Mouse (Mus musculus): ENCODE data around the gene Naaladl2.

Gene Naaladl2

DNA sequence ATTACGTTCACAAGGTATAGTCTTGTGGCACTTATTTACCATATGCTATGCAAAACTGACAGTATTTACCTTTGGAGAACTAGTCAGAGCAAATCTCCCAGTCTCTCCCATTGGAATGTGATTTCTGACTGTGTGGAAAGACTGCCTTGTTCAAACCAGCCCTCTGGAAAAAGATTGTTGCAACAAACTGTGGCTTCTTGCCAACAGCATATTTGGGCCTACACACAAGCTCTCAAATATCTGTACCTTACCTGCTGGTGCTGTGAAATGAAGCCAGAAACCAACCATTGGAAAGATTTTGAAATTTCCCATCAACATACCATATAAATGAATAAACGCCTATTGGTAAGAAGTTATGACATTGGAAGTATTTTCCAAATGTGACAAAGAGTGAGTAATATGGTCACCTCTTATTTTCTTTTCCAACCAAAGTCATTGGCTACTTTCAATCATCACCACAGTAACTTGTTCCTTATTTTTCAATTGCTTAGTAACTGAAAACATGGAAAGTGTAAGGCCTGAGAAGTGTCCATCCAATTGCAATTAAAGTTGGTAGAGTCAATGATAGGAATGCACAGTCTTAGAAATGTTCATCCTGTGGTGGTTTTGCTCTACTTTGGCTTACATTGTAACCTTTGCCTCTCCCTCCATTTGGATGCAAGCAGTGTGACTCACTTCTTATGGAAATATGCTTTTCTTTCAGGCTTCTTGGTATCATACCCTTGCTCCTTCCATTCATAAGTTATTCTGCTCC lies 453.7 kb downstream of the Naaladl2 start:
- no peak for DNase-seq (ENCODE audit: low spot score in 2 of 2)

DNA sequence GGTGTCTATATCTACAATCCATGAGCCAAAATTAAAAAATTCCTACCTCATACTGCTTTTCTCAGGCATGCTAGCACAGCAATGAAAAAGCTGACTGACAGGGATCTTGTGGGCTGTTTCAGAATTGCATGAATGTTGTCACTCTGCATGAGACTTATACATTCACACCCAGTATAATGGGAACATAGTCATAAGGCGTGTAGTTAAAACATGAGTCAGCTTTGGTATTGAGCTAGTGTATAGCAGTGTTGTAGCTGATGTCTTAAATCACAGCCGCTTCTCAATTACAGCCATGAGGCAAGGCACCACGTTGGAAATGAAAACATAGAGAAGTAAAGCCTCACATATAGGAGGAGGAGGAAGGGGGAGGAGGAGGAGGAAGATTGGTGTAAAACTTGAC lies 473.6 kb downstream of the Naaladl2 start:
- no peak for DNase-seq (ENCODE audit: low spot score in 2 of 2)

DNA sequence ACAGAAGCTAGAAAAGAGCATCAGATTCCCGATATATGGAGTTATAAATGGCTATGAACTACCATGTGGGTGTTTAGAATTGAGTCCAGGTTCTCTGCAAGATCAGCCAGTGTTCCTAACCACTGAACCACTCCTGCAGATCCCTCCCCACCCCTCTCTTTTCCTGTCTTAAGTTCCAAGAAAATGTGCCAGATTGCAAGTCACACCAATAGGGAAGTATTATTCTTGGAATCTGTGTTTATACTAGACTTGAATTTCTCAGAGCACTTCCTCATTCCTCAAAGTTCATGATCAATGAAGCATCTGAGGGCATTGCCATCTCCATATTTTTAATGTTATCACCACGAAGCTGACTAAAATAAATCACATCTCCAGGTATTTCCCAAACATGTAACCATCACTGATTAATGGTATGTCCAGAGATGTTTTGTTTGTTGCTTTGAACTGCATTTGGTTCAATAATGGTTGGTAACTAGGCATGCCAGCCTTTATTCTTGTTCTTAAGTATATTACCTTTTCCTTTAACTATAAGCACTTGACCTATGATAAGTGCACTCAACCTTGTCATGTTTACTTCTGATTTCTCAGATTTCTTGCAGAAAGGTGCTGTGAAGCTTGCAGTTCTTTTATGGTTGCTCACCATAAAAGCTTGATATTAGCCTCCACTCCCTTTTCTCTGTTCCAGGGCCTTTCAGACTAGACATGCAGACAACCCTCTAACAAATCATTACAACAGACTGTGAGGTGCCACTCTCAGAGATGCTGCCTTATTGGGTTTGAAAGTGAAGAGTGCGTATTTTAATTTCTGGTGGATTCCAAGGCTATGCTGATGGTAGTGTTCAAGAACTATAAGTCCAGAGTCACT lies 475.8 kb downstream of the Naaladl2 start:
- DNase-seq (ENCODE audit: low spot score in 2 of 2), result no peak

DNA sequence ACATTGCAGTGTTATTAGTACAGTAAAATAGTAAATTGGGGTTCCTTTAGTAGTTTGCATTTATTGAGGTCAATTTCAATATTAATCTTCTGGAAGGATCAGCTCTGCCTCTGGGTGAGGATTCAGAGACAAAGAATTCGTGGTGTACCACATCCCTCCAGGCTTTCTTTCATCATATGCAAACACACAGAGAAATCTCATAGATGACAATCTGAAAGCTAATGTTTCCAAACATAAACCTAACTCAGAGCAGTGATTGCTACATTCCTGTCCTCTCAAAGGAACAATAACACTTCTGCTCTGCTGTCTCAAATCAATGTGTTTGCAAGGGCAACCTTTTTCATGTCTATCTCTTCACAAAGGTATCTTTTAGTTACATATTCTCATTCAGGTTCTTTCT lies 478.7 kb downstream of the Naaladl2 start:
- no peak for DNase-seq (ENCODE audit: low spot score in 2 of 2)

DNA sequence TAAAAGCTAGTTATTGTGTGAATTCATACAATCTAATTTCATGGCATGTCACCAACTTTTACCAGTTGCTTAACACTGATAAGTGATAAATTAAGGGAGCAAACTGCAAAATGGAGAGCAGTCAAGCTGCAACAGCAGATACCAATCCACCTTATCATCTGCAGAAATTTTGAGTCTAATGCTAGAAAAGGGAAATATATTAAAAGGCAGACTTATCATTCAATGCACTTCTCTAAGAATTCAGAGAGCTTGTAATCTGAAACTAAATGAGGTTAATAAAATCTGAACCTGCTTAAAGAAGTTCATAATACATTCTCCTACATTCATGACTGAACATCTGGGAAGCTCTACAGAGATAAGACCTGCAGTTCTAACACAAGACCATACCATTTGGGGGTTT lies 480.3 kb downstream of the Naaladl2 start:
- no peak for DNase-seq (ENCODE audit: low spot score in 2 of 2)

DNA sequence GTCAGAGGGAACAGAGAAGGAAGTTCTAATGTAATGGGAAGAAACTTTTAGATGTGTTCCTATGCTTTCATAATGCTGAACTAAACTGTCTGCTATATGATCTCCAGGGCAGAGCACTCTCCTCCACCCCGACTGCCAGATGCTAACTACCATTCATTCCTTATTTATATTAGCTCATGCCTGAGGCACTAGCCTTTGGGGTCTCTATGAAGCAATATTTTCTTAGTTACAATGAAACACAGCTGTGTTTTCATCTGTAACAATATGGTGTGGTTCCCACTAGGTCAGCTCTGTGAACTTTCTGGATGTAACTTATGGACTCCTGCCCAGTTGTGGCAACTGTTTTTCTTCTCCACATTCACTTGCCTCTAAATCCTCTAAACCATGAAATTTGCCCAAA lies 514.0 kb downstream of the Naaladl2 start:
- DNase-seq (ENCODE audit: low spot score in 2 of 2), result no peak

DNA sequence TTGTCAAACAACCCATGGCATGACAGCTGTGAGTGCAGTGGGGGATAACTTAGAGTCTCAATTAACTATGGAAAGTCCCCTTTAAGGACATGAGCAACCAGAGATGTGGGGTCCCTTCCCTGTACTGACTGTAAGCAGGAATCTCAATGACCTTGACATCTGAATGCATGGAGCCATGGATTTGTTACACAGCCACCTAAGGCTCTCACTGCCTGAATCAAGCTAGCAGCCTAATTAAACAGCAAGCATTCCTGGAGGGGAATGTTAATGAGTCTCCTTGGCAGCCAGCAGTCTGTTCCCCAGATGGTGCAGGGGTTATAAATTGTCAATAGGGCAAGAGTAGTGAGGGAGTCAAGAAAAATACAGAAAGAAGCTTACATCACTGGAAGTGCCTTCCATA lies 538.6 kb downstream of the Naaladl2 start:
- DNase-seq (ENCODE audit: low spot score in 2 of 2), result no peak

DNA sequence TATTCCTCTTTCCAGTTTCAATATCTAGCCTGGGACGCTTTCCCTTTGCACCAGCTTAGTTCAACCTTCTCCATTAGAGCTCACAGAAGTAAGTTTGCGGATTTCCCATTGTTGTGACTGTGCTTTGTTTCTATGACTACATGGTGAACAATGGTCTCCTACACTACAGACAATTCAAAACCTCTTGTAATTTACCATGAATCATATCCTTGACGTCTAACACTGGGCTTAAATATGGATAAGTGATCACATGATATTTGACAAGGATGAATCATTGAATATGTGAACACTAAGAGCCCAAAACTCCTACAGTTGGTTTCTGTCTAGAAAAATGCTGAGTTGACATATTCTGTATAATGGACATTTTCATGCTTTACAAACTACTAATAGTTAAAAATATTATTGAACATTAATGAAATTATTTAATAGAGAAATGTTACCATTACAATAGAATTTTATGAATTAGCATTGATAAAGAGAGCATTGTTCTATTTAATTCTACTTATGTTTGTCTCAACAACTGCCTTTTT lies 539.2 kb downstream of the Naaladl2 start:
- DNase-seq (ENCODE audit: low spot score in 2 of 2), result no peak

DNA sequence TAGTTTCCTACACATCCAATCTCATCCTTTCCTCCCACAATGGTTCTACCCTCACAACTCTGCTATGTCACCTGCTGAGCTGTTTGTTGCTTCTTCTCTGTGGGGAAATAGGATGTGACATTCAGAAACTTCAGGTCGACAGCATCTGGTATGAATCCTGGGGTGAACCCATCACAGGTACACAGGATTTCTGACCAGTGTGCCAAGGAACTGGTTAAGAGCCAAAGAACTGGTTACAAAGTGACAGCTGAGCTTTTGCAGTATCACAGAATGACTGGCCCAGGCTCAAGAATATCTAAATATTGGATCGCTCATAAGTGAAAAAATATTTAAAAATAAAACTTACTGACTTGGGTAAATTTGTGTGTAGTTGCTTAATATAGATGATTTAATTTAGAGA lies 548.6 kb downstream of the Naaladl2 start:
- DNase-seq (ENCODE audit: low spot score in 2 of 2), result no peak

DNA sequence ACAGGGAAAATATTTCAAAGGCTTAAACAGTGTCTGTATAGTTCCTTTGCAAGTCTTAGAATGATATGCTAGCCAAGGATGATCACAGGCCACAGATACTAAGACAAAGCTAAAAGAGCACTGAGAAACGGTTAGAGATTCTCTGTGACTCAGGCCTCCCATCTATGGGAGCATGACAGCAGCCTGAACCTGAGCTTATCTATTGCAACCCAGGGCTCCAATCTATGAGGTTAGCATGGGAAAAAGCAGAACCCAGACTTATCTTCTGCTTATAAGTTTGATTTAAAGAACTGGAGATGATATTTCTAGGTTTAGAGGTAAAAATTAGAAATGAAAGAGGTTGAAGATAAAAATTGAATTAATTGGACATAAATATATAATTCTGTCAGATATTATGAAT lies 587.4 kb downstream of the Naaladl2 start:
- no peak for DNase-seq (ENCODE audit: low spot score in 2 of 2)

DNA sequence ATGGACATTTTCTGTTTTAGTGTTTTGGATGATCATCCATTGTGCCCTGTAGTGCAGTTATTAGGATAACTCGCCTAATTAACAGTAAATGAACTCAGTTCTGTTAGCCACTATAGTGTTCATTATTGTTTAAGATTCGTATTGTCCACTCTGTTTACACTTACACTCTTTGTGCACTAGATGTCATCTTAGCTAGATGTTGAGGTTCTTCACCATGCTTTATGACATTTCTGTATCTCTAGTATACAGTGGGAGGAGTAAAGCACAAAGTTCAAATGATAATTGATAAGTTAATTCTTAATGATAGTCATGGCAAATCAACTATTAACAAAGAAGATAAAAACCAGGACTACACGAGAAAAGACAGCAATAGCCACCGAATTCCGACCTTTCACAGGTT lies 590.4 kb downstream of the Naaladl2 start:
- DNase-seq (ENCODE audit: low spot score in 2 of 2), result no peak

DNA sequence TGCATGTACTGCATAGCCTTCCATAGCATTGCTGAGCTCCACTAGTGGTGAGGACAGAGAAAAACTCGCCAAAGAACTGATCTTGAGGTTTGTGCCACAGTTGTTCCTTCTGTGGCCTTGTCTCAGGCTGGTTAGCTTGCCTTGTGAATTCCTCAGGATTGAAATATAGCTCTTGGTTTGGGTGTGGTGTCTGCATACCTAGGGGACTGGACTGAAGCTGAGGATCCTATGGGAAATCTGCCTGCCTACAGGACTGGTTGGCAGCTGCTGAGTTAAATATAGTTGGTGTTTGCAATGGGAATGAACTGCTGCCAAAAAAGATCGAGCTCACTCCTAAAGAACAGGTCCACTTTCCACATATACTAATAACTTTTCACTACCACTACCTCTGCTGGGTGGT lies 591.4 kb downstream of the Naaladl2 start:
- DNase-seq (ENCODE audit: low spot score in 2 of 2), result no peak

DNA sequence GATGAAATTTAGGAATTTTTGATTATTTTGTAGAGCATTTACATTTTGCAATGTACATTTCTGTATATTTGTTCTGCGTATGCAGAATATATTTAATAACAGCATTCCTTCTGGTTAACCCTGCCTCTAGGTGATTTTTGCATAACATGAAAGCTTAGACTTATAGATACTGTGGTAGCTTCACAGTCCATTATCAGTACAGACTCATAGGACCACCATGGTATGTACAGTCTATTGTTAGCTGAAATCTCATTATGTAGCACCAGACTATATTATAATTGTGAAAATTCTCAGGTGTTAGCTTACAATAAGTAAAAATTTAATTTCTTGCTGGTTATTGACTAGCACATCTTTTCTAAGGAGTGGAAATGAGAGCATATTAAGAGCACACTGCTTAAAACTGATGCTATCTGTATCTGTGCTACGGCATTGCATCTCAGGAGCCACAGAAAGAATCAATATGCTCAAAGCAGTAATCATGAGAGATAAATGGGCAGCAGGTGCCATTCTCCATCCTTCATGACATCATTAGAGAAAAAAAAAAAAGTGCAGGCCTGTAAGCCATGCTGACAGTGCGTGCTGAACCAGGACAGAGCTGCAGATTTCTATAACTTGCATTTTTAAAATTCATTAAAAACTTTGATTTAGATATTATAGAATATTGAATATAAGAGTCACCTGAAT lies 610.1 kb downstream of the Naaladl2 start:
- no peak for DNase-seq (ENCODE audit: low spot score in 2 of 2)

DNA sequence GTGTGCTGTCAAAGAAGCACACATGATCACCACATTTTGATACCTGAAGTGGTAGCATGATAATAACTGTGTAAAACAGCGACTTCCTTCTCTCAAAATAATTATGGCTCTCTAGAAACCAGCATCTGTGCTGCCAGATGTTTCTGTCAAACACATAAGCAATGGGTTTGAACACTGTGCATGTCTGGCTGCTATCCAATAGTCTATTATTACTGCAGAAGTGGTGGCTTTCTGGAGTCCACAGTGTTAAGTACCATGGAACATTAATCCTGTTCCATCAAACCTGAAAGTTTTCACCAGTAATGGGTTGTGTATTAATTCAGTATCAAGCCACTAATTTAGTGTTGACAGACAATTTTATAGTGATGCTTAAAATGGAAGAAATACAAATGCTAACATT lies 629.1 kb downstream of the Naaladl2 start:
- DNase-seq (ENCODE audit: low spot score in 2 of 2), result no peak

DNA sequence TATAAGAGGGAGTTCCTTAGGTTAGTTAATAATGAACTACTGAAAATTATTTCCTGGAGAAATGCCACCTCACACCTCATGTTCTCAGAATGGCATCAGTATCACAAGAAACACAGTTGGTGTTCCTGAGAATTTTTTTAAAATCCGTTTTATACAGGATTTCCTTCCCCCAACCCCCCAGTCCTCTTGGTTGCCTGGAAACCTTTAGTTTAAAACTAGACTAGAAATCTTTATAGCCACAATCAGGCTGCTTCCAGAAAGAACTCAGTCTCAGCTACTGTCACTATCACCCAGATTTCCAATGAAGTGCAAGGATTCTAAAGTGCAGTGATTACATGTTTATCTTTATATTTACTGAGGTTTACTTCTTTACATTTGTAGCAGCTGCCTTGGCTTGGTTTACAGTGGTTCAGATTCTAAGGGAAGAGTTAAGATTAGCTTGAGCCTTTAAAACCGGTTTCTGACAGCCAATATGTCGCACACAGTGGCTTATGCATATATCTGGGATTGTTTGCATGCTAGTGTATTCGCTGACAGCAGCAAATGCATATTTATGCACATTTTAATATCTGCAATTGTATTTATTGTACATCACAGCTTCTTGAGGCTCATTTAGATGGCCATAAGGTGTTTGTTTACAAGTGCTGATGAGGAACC lies 657.5 kb downstream of the Naaladl2 start:
- DNase-seq (ENCODE audit: low spot score in 2 of 2), result no peak

DNA sequence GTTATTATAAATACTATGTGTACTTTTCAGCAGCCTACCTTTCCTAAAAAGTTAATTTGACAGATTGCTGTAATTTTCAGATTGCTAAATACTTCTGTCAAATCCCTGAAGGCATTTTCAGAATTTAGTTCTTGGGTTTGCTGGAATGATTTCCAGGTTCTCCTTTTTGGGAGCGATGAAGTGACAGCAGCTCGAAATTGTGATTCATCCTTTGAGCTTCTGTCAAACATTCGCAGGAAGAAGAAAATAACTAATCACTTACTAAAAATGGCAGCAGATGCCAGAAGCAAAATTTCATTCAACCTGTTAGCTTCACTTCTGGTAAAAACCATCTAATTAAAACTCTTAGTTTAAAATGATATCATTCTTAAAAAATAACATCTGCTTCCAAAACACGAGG lies 680.1 kb downstream of the Naaladl2 start:
- no peak for DNase-seq (ENCODE audit: low spot score in 2 of 2)

DNA sequence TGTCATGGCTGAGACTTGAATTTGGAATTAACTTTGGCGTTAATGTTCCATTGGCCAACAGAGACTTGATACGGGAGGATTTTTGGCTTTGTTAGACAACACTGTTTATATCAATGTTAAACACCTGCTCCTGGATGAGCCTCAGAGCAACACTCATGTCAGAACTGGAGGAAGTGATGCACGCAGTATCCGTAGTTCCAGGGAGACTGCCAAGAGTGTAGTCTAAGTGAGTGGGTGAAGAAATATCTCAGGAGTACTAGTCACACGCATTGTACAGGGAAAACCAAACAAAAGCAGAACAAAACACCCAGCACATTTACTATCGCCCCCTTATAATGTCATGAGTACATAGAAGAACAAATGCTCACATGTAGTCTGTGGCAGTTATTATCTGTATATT lies 703.4 kb downstream of the Naaladl2 start:
- no peak for DNase-seq (ENCODE audit: low spot score in 2 of 2)

DNA sequence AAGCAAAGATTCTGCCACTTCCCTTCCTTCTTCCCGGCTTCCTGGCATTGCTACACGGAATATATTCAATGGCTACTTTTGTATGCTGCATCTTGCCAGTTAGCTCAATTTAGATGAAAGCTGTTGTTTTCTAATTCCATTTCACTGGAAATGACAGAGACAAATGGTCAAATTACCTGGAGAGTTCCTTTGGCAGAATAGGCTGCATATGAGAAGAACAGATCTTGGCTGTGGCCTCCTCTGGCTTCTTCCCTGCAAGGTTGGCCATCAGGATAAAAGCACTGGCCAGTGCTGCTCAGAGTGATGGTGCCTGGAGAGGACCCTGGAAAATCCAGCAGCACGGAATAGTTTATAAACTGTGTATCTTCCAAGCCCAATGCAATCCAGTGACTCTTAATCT lies 711.3 kb downstream of the Naaladl2 start:
- no peak for DNase-seq (ENCODE audit: low spot score in 2 of 2)

DNA sequence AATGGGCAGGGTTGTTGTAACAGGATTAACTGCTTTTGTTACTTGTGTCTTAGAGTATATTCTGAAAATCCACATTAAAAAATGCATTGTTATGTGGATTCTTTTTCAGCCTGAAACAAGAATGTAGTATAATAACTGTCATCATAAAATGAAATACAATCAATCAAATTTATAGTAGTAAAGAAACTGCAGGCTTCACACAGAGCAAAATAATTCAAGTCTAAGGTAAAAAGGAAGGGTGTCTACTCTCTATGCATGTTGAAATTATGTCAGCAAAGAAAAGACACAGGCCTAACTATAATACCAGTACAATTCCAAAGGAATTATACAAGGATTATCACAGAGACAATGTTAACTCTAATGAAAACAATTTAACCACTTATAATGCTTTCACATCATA lies 752.3 kb downstream of the Naaladl2 start:
- no peak for DNase-seq (ENCODE audit: low spot score in 2 of 2)

DNA sequence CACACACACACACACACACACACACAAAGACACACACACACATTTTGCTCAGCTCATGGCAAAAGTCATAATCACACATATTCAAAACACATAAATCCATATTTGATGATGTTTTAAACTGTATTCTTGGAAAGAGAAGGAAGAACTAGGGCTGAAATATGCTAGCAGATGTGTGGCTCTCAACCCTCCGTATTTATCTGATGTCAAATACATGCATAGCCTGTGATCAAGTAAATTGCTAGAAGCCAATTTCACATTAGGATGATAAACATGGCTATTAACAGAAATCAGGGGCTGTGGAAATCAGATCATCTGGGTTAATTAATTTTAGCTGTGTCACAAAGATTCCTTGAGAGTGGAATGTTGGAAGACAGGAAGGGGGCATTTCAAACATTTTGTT lies 752.8 kb downstream of the Naaladl2 start:
- no peak for DNase-seq (ENCODE audit: low spot score in 2 of 2)

DNA sequence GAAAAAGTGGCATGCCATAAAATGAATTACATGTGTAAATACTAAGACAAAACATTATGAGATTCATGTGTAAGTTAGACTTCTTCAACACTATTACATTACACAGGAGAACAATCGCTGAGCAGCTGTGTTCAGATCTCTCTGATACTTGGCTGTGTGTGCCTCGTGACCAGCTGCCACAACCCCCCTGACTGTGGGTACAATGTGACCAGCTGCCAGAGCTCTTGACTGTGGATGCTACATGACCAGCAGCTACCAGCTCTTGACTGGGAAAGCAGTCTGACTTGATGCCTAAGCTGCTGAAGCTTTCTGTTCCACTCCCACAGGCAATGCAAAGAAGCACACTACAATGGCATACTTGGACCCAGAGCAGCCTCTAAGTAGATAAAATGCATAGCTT lies 789.1 kb downstream of the Naaladl2 start:
- DNase-seq (ENCODE audit: low spot score in 2 of 2), result no peak
